Mouse (Mus musculus) frontal cortex, postnatal 36 days (tissue): ENCODE data around the gene Ecm2.

Experiments used
- DNase-seq, 2 experiments: peaks; one replicate each; pipeline ENCODE4 v3.0.0; 2022; ENCODE audit warnings: low spot score in 2 of 2

The Ecm2 gene

DNA sequence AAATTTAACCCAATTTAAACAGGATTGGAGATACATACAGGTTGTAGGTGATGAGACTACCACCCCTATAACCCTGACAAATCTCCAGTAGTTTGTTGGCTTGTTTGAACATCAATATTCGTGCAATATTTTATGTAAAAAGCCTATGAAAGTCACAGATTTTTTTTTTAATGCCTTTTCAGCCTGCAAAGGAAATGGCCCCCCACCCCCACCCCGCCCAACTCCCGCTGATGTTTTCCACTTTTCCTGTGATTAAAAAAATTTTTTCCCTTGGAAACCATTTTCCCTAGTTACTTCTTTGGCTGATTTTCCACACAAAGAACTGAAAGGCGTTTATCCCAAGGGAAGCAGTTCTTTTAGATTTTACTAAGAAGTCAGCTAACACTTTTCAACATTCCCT lies at the start of gene Ecm2:
Gene Ecm2, plus strand, starts transcription at position 301 of the 400 bp plus-strand sequence.
- no peak for DNase-seq

GRCm38 (mm10) chr13:49460276-49460675 lies 44.3 kb upstream of the Ecm2 start:
- DNase-seq = no peak

- DNase-seq = peak in 1 of 2 experiments; percentile 48
Observed at GRCm38 (mm10) chr13:49460692-49461414, 43.8 kb upstream of the Ecm2 start.

GRCm38 (mm10) chr13:49461458-49462132 lies 43.0 kb upstream of the Ecm2 start:
- DNase-seq = no peak

DNA sequence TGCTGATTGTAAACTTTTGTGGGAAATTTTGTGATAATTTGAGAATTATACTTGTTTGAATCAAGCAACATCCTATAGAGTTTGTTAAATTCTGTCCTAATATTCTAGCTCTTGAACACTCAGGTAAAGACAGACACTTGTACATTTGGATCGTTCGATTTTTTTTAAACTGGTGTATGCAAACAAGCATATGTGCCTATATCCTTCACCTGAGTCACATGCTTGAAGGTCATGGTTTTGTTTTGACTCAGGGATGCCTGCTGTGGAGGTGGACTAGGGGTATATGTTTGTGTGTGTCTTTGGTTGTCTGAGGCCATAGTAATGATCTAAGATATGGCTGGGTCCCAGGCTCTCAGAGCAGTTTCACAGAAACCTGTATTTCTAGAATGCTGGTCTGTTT lies 41.7 kb upstream of the Ecm2 start:
- DNase-seq = no peak

DNA sequence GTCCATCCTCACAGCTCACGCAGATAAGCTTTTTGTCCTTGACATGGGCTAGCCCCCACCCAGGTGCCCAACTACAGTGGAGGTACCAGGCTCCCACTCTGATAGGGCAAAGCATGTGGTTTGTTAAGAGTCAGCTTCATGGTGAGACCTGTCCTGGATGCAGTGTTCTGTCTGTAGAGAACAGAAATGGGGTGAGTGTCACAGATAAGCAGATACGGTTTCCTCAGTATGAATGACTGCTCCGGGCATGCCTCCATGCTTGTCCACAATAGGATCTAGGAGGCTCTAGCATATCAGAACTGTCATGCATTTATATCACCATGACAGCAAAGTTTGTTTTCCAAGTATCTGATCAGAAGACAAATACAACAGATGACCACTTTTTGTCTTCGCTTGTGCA lies 38.7 kb upstream of the Ecm2 start:
- DNase-seq = no peak

- DNase-seq = no peak
Observed at GRCm38 (mm10) chr13:49466393-49467075, 38.1 kb upstream of the Ecm2 start.

DNA sequence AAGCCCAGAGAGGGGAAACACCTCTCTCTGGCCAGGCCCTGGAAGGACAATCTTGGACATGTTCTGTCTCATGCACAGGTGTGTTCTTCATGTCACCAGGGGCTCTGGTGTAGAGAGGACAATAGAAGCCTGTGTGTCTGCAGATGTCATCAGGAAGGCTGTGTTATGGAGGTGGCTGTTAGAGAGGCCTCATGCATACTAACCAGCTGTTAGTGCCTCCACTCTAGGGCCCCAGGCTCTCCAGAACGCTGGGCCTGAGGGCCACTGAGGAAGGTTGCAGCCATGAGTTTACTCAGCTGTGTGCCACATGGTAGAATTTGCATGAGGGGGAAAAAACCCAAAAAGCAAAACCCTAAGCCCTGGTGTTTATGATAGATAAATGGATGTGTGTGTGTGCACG lies 37.0 kb upstream of the Ecm2 start:
- DNase-seq = no peak

GRCm38 (mm10) chr13:49469002-49469401 lies 35.6 kb upstream of the Ecm2 start:
- no peak for DNase-seq

- no peak for DNase-seq
Observed at GRCm38 (mm10) chr13:49470319-49470718, 34.3 kb upstream of the Ecm2 start.

DNA sequence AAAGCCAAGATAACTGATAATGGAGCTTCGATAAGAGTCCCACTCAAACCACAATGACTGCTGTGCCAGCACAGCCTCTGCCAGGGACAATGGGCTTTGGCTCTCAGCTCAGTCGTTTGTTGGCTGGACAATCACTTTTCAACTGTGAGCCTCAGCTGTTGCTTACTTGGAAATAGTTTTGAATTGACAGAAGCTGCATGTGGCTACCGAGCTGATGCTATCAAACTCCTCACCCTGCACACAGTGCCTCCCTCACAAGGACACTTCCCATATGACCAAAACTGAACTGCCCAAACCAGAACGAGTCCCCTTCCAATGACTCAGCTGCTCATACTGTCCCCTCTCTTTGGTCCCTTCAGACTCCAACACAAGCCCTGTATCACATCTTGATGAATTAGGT lies 33.8 kb upstream of the Ecm2 start:
- DNase-seq = no peak

GRCm38 (mm10) chr13:49471981-49472675 lies 32.5 kb upstream of the Ecm2 start:
- no peak for DNase-seq

GRCm38 (mm10) chr13:49472676-49473005 lies 32.0 kb upstream of the Ecm2 start:
- DNase-seq = no peak

DNA sequence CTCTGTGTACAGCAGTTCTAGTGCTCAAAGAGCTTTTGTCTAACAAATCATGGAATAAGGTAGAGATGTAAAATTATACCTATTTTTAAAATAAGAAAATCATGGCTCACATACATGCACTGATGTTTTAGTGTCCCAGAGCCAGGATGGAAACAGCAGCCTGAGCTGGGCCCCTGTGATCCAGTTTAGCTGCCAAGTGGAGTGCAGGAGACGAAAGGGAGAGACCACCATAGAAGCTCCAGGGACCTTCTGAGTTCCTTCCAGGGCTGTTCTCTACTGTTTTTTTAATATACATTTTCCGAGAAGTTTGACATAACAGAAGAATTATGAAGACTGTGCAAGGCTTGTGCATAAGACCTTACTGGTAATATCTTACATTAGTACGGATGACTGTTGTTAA lies 26.7 kb upstream of the Ecm2 start:
- no peak for DNase-seq

GRCm38 (mm10) chr13:49478851-49479374 lies 25.7 kb upstream of the Ecm2 start:
- no peak for DNase-seq

GRCm38 (mm10) chr13:49479399-49479798 lies 25.2 kb upstream of the Ecm2 start:
- DNase-seq = no peak

DNA sequence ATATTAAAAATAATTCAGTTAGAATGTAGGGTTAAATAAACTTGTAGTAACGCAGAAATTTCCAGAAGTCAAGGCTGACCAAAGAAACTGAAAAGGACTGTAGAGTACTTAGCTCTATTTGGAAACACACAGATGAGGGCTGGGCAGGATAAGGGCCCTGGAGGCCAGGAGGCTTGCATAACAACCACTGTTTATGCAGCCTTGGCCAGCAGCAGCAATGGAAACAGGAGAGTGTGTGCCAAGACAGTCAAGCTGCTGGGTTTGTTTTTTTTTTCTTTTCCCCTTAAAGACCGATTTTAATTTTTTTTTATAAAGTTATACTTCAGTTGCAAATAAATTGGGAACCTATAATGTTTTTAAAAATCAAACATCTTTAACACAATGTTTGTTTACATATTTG lies 24.6 kb upstream of the Ecm2 start:
- DNase-seq = peak in 1 of 2 experiments; percentile 43

- no peak for DNase-seq
Observed at GRCm38 (mm10) chr13:49480551-49480950, 24.1 kb upstream of the Ecm2 start.

- no peak for DNase-seq
Observed at GRCm38 (mm10) chr13:49485388-49485787, 19.2 kb upstream of the Ecm2 start.

GRCm38 (mm10) chr13:49492376-49493368 lies 11.9 kb upstream of the Ecm2 start, which contains the start of gene Tes3-ps:
Gene Tes3-ps (plus strand): TSS chr13:49493318.
- no peak for DNase-seq

GRCm38 (mm10) chr13:49505776-49506175 lies 1.2 kb downstream of the Ecm2 start:
- DNase-seq = no peak
